Mouse (Mus musculus) right cerebral cortex, adult 18-20 months (tissue): ENCODE data around the gene Lyst.
A peak's percentile ranks its signal among the peaks of the same experiment; 100 is the strongest.
"Not testable (repeated sequence)": the region's sequence is repeated elsewhere in the genome, so short reads cannot be mapped to it uniquely, and the experiment has no call there.

Experiments
- DNase-seq: peaks from one replicate; pipeline ENCODE4 v3.0.0; 2022; ENCODE audit warnings: mixed read lengths

The Lyst gene

DNA sequence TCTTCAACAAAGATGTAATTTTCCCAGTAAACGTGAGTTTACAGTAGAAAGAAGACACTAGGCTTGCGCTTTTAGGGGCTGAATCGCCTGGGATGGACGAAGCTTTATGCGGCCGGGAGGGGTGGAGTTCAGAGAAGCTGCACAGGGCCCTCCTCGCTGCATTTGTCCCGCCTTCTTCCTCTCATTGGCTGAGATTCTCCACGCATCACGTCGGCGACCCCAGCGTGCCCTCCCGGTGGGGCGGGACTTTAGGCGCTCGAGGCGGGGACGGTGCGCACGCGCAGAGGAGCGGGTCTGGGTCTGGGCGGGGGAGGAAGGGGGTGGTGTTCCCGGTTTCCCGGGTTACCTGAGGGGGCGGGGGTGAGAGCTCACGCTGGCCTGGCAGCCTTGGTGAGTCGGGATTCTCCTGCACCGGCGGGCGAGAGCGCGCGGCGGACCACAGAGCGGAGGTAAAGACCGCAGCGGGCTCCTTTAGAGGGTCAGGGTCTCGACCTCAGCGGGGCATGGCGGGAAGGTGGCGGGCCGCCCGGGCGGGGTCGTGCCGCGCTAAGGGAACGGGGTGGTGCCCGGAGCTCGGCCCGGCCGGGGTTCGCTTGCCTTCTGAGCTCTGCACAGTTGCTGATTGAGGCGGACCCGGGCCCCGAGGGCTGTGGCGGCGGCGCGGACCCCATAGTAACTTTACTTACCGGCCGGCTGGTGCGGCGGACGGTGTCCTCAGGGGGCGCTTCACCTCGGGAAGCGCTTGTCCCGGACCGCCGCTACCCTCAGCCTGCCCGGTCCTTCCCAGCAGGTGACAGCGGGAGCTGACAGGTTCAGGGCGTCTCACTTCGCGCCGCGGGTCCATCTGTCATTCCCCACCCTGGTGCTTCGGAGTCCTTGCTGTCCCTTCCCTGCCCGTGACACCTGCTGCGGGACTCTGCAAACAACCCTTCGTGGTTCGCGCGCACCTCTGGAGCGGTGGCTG, at the start of gene Lyst:
TSS of gene Lyst (plus strand) at position 350 of the 964 bp plus-strand sequence.
- DNase-seq, result peak; percentile 98

DNA sequence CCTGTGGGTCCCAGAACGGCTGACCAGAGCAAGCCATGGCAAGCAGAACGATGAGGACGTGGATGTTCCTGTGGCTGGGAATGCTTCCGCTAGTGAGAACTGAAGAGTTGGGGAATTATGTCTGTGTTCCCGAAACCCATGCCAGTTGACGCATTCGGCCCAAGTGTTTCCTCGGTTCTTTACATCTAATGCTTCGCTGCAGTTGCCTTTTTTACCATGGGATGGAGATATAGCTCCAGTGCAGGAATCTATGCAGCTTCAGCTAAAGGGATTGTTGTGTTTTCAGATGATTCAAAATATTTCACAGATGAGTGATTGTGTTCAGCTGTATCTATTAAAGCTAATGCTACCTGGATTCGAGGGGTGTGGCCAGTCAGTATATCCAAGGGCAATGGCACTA, 47.1 kb upstream of the Lyst start:
- DNase-seq, result not testable (repeated sequence)

DNA sequence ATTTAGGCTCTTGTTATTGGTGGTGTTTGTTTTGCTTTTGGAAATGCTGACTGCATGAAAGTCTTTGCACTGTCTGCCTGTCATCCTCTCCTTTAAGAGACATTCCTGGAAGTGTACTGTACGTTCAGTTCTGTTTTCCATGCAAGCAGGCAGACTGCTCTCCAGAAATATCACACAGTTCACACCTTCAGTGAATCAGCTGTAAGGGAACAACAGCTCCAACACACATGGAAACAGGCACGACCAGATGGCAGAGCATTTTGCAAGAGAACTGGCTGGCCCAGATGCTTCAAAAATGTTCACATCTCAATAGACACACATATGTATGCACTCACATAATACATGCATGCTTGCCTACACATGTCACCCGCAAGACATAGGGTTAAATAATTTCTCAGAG, 43.4 kb upstream of the Lyst start:
- peak; percentile 91 for DNase-seq

DNA sequence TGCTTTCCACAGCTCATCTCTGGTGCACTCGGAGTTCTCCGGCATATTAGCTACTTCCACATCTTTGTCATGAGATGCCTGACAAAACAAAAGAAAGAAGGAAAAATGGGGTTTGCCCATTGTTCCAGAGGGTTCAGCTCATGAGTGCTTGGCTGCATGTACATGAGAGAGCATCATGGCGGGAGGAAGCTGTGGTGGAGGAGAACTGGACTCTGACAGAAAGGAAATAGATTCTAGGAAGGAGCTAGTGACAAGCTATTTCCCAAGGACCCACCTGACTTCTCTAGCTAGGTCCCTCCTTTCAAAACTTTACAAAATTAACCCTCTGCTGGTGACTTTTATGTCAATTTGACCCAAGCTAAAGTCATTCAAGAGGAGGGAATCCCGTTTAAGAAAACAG, 42.3 kb upstream of the Lyst start:
- DNase-seq, result no peak

DNA sequence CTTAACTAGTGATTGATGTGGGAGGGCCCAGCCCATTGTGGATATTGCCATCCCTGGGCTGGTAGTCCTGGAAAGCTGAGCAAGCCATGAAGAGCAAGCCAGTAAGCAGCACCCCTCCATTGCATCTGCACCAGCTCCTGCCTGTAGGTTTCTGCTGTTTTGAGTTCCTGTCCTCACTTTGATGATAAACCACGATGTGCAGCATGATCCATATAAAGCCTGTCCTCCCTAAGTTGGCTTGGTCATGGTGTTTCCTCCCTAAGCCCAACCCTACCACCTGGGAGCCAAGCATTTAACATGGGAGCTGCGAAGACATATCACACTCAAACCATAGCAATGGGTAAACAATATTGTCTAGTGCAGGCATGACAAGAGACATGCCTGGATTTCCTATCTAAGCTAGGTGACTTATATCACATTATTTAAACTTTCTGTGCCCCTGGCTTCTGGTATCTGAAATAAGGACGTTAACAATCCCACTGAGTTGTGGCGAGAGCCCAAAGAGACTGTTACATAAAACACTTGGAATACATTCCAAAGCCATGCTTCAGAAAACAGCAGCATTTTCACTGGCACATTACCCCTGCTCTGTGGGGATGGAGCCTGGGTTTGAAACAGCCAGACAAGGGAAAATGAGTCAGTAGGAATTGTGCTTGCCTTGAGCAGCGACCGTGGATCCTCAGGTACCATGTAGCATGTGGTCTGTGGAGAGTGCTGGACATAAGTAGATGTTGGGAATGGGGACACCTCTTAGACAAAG, 41.6 kb upstream of the Lyst start:
- peak; percentile 42 for DNase-seq

DNA sequence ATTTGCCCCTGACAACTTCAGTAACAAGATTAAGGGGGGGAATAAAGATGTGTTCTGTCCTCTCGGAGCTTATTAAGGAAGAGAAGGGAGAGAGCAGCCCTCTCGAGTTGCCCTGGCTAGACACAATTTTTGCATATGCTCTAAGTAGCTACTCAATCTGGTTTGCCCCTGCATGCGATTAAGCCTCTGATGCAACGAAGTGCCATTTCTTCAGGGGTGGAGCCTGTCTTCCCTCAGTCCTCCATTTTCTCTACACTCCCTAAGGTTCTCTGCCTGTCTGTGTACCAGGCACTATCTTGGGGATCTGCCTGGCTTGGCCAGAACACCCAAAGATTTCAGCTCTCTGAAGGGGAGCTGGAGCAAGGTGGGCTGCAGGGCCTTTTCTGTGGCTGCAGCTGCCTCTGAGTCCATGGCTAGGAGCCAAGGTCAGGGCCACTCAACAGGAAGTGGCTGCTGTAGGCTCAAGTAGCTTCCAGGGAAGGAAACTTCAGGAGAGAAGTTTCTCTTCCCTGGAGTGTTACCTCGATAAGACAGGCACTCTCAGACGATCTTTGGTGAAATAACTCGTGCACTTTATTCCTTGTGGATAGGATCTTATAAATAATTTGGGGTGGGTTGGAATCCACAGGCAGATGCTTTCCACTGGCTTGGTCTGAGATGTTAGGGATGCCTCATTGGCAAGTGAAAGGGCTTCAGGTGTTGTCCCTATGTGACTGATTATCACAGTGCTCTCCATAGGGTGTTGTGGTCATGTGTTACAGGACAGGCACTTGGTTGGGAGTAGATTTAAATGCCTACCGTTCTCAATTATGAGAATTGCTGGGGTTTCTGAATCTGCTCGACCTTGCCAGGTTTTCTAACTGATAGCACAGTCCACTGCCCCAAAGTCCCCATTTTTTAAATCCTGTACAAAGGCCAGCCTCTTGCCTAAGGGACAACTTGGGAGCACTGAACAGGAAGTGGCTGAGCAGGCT, 40.2 kb upstream of the Lyst start:
- DNase-seq, result no peak

DNA sequence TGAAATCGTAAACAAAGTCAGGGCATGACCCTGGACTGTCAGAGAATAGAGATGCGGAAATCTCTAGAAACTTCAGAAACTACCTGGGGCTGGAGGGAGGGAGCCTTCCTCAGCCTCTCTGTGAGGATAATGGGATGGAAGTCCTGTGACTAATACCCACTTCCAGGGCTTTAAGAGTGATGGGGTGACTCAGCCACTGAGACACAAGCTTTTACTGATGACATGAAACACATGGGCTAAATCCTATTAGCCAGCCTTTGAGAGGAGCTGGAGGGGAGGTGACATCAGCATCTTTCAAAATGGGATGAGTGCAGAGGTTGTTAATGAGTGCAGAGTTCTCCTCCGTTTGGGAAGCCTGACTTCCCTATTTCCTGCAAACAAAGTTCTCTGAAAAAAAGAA, 38.2 kb upstream of the Lyst start:
- no peak for DNase-seq

DNA sequence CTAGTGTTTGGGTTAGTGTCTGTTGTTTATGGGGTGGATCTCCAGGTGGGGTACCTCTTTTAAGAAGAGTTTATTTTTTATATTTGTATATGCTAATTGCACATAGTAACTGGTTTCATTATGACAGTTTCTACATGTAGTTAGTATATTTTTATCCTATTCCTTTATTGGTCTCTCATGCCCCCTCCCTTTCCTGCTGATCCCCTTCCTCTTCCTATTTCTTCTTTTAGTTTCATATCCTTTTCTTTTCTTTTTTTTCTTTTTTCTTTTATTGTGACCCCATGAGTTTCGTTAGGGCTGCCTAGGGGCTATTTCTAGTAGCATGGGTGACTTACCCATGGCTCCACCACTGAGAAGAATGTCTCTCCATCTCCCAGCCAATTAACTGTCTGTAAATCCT, 36.5 kb upstream of the Lyst start:
- DNase-seq, result no peak

DNA sequence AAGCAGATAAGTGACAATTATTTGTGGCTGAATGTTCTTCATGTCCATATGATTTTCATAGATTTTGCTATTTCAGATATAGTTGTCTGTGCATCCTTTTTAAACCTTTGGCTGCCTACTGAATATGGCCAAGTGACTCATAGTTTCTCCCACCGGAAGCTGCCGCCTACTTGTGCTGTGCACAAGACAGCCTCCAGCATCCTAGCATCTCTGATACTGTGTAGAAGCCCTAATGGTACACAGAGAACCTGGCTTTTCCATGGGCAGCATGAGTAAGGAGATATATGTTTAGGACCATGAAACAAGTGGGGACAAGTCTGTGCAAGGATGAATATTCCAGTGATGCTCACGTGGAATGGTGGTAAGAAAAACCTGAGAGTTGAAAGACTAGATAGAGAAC, 35.0 kb upstream of the Lyst start:
- peak; percentile 82 for DNase-seq

DNA sequence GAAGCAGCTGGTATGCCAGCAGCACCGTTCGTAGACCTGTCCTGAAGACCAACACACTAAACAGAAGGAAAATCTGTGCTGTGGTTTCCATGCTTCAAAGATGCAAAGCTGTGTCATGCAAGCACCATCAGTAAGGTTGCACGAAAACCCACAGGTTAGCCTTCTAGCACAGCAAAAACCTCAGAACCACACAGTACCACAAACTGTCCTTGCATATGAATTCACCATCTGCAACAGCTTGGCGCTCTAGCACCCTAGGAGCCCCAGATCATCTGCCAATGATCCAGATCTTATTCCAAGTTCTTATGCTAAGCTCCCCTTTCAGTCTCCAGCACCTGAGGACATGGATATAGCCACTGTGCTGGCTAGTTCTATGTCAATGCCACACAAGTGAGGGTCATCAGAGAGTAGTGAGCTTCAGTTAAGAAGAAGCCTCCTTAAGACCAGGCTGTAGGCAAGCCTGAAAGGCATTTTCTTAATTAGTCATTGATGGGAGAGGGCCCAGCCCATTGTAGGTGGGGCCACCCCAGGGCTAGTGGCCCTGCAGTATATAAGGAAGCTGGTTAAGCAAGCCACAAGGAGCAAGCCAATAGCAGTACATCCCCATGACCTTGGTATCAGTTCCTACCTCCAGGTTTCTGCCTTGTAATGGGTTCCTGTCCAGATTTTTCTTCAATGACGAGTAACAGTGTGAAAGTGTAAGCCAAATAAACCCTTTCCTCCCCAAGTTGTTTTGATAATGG, 33.0 kb upstream of the Lyst start:
- DNase-seq, result no peak

DNA sequence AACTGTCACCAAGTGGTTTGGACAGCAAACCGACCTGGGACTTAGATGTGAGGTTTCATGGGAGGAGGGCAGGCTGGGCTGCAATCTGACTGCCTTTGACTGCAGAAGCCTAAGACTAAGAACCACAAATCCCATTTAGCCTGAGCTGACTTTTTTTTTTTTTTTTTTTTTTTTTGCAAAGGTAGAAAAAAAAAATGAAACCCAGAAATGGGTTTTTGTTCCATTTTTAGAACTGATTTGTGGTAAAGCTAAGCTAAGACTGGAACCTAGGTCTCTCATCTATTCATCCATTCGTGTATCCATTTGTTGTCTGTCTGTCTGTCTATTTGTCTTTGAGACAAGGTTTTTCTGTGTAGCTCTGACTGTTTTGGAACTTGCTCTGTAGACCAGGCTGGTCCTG, 31.9 kb upstream of the Lyst start:
- DNase-seq, result no peak

DNA sequence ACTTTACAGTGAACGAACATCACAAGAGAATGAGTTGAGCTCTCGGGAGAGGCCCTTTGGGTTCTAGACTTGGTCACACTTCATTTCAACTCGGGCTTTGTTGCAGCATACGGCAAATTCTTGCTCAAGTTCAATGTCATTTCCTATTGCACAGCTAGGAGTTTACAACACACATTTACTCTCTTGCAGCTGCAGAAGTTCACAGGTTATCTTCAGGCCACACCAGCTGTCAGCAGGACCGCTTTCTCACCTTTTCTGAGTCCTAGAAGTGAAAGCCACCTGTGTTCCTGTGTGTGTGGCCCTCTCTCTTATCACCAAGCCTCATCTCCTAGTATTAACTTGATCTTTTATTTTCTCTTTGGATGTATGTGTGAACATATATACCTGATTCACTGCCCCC, 31.3 kb upstream of the Lyst start:
- no peak for DNase-seq

DNA sequence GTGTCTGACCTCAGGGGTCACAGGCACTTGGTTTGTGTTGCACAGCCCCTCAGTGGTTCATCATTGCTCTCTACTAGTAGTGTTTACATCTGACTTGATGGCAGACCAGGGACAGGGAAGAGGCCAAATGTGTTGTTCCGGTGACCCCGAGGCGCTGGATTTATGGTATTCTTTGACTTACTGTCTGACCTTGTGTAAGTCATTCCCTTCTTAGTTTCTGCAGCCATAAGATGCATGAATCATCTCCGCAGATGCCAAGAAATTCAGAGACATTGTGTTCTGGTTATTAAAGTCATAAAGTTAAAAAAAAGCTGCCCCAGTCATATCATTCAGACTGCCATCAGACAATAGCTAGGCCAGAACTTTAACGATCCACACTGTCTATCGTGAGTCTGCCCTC, 27.6 kb upstream of the Lyst start:
- DNase-seq, result no peak

DNA sequence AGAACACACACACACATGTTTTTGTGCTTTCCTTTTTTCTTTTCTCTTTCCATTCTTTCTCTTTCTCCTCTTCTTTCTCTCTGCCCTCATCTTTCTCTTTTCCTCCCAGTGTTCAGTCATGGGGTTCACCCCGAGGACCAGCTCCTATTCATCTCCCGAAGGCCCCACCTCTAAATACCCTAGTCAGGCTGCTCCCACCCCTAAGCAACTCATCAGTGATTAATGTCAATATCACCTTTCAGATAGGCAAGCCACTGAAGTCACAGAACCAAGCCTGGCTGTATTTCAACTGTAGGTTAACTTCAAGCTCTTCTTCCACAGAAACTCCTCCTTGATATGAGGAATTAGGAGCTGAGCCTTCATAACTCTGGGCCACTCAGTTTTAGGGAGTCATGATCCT, 26.1 kb upstream of the Lyst start:
- DNase-seq, result no peak

DNA sequence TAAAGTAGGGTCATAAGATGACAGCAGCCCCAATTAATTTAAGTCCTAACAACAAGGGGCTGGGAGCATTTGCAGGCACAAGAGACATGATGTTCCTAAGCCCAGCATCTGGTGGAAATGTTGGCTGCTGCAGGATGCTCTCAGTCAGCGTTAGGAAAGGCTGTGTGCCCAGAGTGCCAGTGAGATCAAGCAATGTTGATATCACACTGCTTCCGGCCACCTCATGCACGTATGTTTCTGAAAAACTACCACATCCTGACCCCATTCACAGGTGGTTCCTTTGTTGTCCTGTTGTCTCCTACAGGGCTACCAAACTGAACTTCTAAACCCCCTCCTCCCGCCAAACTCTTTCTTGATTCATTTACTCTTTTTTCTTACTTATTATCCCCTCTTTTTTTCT, 25.7 kb upstream of the Lyst start:
- no peak for DNase-seq

DNA sequence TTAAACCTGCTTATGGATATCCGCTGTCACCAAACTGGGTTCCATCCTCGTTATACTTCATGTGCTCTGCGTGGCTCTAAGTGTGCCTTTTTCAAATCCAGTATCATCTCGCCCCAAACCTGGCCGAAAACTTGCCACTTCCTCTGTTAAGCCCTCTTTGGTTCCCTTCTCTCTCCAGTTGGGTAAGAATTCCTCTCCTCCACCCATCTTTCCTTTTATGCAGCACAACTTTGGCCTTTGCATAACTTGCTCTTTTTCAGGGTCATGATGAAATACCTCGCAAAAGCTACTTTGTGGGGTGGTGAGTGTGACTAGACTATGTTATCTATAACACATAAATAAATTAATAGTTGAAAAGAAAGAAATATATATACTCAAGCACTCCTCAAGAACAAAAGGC, 22.6 kb upstream of the Lyst start:
- no peak for DNase-seq

DNA sequence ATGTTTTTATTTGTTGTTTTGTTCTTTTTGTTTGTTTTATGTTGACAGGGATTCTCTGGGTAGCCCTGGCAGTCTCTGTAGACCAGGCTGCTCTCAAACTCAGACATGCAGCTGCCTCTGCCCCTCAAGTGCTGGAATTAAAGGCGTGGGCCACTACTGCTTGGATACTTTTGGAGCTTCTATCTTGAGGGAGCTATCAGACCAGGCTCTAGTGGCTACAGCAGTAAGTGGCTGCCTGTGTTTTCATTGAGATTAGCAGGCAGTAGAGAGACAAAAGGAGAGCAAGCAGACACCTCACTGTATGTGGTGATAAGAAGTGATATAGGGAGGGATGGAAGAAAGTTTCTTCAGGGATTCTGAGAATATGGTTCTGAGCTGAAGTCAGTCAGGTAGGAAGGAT, 21.4 kb upstream of the Lyst start:
- no peak for DNase-seq

DNA sequence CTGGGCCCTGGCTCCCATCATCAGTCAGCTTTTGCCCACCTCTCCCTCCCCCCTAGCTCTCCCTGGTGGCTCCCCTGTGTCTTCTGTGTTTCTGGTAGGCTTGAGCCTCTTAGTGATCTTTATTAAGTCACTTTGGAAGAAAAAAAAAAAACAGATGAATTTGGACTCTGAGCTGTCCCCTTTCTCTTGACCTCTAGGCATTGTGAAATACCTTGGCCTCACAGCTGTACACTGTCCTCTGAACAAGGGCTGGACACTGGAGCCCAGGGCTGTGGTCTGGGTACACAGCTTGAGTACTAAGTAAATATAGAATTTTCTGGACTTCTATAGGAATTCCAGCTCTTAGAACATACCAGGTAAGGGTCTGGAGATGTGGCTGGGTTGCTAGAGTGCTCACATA, 20.6 kb upstream of the Lyst start:
- no peak for DNase-seq

DNA sequence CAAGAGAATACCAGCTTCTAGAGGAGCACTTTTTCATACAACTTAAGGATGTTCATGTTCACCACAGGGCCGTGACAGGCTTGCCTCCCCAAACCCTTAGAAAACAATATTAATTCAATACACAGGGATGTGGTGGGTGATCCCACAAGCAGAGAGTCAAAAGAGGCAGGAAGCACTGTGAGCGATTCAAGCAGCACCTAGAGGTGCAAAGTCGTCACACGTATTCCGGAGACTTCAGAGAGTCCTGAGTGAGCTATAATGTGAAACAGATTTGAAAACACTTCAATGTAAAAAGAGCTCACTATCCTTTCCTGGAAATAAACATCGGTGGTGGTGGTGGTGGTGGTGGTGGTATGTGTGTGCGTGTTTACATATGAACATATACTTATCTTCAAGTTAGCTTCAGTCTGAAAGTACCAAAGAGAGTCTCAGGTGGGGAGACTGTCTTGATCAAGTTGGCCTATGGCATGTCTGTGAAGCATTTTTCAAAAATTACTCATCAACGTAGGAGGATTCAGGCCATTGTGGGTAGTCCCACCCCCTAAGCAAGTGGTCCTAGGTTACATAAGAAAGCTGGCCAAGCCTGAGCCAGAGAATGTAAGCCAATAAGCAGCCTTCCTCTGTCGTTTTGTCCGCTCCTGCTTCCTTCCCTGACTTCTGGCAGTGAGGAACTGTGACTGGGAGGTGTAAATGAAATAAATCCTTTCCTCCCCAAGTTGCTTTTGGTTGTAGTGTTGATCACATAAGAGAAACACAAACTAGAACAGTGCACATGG, 17.9 kb upstream of the Lyst start:
- no peak for DNase-seq

DNA sequence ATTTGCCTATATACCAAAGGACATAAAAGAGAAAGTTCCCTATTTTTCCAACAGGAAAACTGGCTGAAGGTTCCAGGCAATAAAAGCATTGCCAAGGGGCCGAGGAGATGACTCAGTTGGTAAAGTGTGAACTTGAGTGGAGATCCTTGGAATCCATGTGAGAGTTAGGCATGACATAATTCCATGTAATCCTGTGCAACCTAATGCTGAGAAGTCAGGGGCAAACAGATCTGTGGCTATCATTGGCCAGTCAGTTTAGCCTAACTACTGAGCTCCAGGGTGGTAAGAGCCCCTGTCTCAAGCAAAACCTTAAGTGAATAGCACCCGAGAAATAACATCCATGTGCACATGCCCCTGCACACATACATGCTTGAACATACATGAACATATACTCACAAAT, 17.3 kb upstream of the Lyst start:
- no peak for DNase-seq

DNA sequence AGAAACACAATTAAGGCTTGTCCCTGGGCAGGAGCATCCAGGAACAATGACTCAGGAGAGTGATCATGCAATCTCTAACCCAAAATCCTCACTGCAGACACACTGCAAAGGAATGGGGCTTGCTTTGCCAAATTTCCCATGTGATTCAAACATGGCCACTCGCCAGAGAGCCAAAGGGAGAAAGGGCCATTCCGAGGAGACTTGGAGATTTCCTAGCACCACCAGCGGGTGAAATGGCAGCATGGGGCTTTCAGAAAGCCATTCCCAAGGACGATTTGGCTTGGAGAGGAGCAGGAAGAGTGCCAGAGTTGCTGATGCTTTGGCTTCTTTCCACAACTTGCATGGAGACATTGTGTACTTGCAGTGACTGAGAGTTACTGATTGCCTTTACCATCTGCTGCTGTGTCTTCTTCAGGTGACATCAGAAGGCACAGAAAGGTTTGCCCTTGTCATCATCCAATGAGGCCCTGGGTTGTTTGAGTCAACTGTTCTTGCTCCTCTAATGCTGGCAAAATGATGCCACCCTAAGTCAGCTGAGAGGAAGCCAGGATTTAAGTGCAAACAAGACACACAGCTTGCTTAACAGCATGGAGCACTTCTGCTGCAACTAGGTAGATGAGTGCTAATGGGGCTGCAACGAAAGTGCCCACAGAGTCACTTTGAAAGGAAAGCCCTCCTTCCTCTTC, 16.5 kb upstream of the Lyst start:
- DNase-seq, result peak; percentile 59
